Mouse (Mus musculus) myocyte (in vitro differentiated cells): Measurements from ENCODE around the gene Pglyrp2. TPM values are rescaled to one million over a fixed set of nuclear protein-coding genes. Genes with fewer than 3 reads are reported as not detected.

Experiments
- H3K27me3 ChIP-seq: one replicate; pipeline ENCODE4 v1.6.1; 2011; ENCODE audit not compliant: control insufficient read depth, insufficient read depth, insufficient read length
- H3K36me3 ChIP-seq: one replicate; pipeline ENCODE4 v1.6.1; 2011; ENCODE audit not compliant: control insufficient read depth, insufficient read depth
- H3K4me2 ChIP-seq: one replicate; pipeline ENCODE4 v1.6.1; 2011; ENCODE audit warnings: low read depth, control low read depth
- H3K4me3 ChIP-seq: one replicate; pipeline ENCODE4 v1.5.1; 2011; ENCODE audit warnings: mild to moderate bottlenecking, control low read depth, moderate library complexity
- H3K79me2 ChIP-seq: one replicate; pipeline ENCODE4 v1.6.1; 2011; ENCODE audit not compliant: control insufficient read depth, insufficient read depth
- H3ac ChIP-seq: one replicate; pipeline ENCODE4 v1.6.1; 2011; ENCODE audit not compliant: control insufficient read depth, insufficient read length
- CEBPB ChIP-seq: IDR thresholded peaks from 2 replicates; pipeline ENCODE4 v1.6.1; 2011; ENCODE audit warnings: mild to moderate bottlenecking, moderate library complexity; ENCODE audit not compliant: poor library complexity, insufficient read depth, severe bottlenecking
- E2F4 ChIP-seq: IDR thresholded peaks from one replicate; pipeline ENCODE4 v1.6.1; 2011; ENCODE audit warnings: mild to moderate bottlenecking, control low read depth, moderate library complexity; ENCODE audit not compliant: insufficient read depth
- MAX ChIP-seq: IDR thresholded peaks from one replicate; pipeline ENCODE4 v1.6.1; 2011; ENCODE audit warnings: low read depth, mild to moderate bottlenecking, control low read depth
- MYOD1 ChIP-seq, 3 experiments: IDR thresholded peaks; one replicate each; pipeline ENCODE4 v1.6.1; 2011; ENCODE audit warnings: control low read depth in 2 of 3, low read depth in 2 of 3, mild to moderate bottlenecking in 2 of 3, moderate library complexity in 1 of 3; ENCODE audit not compliant: insufficient read length in 2 of 3, control insufficient read depth in 1 of 3
- MYOG ChIP-seq, 3 experiments: IDR thresholded peaks; one replicate each; pipeline ENCODE4 v1.6.1; 2011; ENCODE audit warnings: control low read depth in 2 of 3, low read depth in 2 of 3, mild to moderate bottlenecking in 2 of 3; ENCODE audit not compliant: insufficient read length in 2 of 3, control insufficient read depth in 1 of 3, insufficient read depth in 1 of 3
- POLR2A ChIP-seq: IDR thresholded peaks from one replicate; pipeline ENCODE4 v1.6.1; 2011; ENCODE audit warnings: low read depth, mild to moderate bottlenecking, control low read depth, moderate library complexity; ENCODE audit not compliant: insufficient read length
- POLR2AphosphoS2 ChIP-seq: IDR thresholded peaks from one replicate; pipeline ENCODE4 v1.6.1; 2011; ENCODE audit warnings: low read depth, control low read depth; ENCODE audit not compliant: insufficient read length
- REST ChIP-seq: IDR thresholded peaks from one replicate; pipeline ENCODE4 v1.6.1; 2011; ENCODE audit warnings: mild to moderate bottlenecking, control low read depth, moderate library complexity; ENCODE audit not compliant: insufficient read depth, insufficient read length
- SRF ChIP-seq: IDR thresholded peaks from one replicate; pipeline ENCODE4 v1.6.1; 2011; ENCODE audit warnings: low read depth; ENCODE audit not compliant: control insufficient read depth, insufficient read length
- TCF12 ChIP-seq: IDR thresholded peaks from one replicate; pipeline ENCODE4 v1.6.1; 2011; ENCODE audit warnings: mild to moderate bottlenecking, control low read depth; ENCODE audit not compliant: poor library complexity, insufficient read depth, severe bottlenecking
- TCF3 ChIP-seq: IDR thresholded peaks from one replicate; pipeline ENCODE4 v1.6.1; 2011; ENCODE audit warnings: low read depth, control low read depth; ENCODE audit not compliant: insufficient read length
- USF1 ChIP-seq: IDR thresholded peaks from one replicate; pipeline ENCODE4 v1.6.1; 2011; ENCODE audit warnings: low read depth, mild to moderate bottlenecking, control low read depth, moderate library complexity
- polyA plus RNA-seq: library from polyadenylated mRNA; unstranded; fragments of >200 nt; fragmentation: generic; extraction: Trizol; gene quantifications from one replicate; pipeline ENCODE4 v1.2.1, GENCODE M21; 2012; ENCODE audit warnings: missing spikeins

The Pglyrp2 gene
- polyA plus RNA-seq, 1 experiment, result not detected

DNA sequence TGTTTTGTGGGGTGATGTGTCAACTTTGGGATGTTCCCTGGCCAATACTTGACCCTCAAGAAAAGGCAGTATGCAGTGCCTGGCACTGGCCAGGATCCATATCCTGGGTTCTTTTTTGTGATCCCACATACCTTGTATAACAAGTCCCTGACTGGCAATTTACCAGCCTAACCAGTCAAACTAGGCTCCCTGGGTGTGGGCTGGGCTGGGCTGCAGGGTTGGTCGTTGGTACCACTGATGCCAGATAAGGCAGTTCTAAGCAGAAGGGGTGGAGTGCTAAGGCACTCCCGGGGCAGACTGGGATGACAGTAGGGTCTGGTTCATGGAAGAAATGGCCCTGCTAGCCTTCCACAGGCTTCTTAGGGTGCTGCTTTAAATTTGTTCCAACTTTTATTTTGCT is 31.0 kb upstream of the Pglyrp2 start:
- TF ChIP-seq POLR2AphosphoS2, result no peak
- H3ac ChIP-seq, result no peak overlapping the region
- no peak overlapping the region for H3K4me3 ChIP-seq

DNA sequence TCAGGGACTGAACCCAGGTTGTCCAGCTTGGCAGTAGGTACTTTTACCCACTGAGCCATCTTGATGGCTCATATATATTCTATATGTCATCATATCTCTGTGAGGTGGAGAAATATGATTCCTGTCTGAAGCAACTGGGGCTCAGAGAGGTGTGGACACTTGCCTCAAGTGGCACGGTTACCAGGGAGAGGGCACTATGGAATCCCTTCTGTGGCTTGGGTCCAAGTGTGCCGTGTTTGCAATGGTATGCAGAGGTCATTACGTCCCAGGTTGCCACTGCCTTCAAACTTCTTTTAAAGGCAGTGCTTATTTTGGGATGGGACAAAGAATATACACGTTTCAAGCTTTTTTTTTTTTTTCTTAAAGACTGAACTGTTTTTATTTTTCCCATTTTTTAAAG is 30.2 kb upstream of the Pglyrp2 start:
- Histone ChIP-seq H3K27me3 (peaks cover 19% of the 10 kb centered on the region), H3K4me2 (no peak overlapping the region)
- TF ChIP-seq MYOD1 (IDR thresholded peaks at IDR 0.05; ENCODE audit: control insufficient read depth in 1 of 3, insufficient read length in 2 of 3, low read depth in 2 of 3) (no peak), POLR2A (no peak), E2F4 (no peak), USF1 (no peak), TCF12 (no peak), REST (no peak), SRF (no peak), MAX (no peak), MYOG (IDR thresholded peaks at IDR 0.05; ENCODE audit: control insufficient read depth in 1 of 3, insufficient read depth in 1 of 3, insufficient read length in 2 of 3, low read depth in 2 of 3) (no peak), POLR2AphosphoS2 (no peak), CEBPB (no peak)

More for the DNA sequence above, 31.0 kb upstream of the Pglyrp2 start:
- Histone ChIP-seq H3K79me2 (no peaks in the 10 kb centered on the region), H3K4me2 (no peak overlapping the region), H3K27me3 (peaks cover 19% of the 10 kb centered on the region), H3K36me3 (no peaks in the 10 kb centered on the region)

DNA sequence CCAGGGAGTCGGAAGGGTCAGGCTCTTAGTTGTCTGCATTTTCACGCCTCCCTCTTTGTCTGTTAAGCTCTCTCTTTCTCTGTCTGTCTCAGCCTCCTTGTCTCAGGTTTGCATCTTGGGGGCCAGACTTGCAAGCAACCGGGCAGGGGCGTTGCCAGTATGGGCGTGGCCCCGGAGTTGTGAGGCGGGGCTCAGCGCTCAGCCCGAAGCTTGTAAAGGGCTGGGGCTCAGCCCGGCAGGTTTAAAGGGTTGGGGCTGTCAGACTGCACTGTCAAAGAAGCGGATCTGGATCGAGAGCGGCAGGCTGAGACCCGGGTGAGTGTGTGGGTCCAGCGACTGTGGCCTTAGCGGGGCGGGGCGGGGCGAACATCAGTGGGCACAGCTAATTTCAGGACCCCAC is 28.5 kb upstream of the Pglyrp2 start, which contains the start of gene Cyp4f39:
Gene Cyp4f39, plus strand, starts transcription at position 242 of the 400 bp plus-strand sequence.
- Histone ChIP-seq H3K4me3 (no peak within 1 kb of the TSS), H3K36me3 (no peaks in the 10 kb centered on the region), H3ac (no peak within 1 kb of the TSS), H3K4me2 (no peak within 1 kb of the TSS), H3K79me2 (no peaks in the 10 kb centered on the region), H3K27me3 (peaks cover 19% of the 10 kb centered on the region)
- TF ChIP-seq MYOD1 (IDR thresholded peaks at IDR 0.05; ENCODE audit: control insufficient read depth in 1 of 3, insufficient read length in 2 of 3, low read depth in 2 of 3), result no peak
- no peak for TF ChIP-seq E2F4
- TF ChIP-seq POLR2A, result no peak
- no peak for TF ChIP-seq MAX
- TF ChIP-seq TCF12, result no peak
- TF ChIP-seq MYOG (IDR thresholded peaks at IDR 0.05; ENCODE audit: control insufficient read depth in 1 of 3, insufficient read depth in 1 of 3, insufficient read length in 2 of 3, low read depth in 2 of 3), result no peak
- no peak for TF ChIP-seq POLR2AphosphoS2
- no peak for TF ChIP-seq CEBPB
- TF ChIP-seq USF1, result no peak
- TF ChIP-seq TCF3, result no peak
- no peak for TF ChIP-seq SRF
- TF ChIP-seq REST, result no peak

More for the DNA sequence above, 30.2 kb upstream of the Pglyrp2 start:
- Histone ChIP-seq H3K4me3 (no peak overlapping the region), H3K79me2 (no peaks in the 10 kb centered on the region), H3K36me3 (no peaks in the 10 kb centered on the region), H3ac (no peak overlapping the region)

DNA sequence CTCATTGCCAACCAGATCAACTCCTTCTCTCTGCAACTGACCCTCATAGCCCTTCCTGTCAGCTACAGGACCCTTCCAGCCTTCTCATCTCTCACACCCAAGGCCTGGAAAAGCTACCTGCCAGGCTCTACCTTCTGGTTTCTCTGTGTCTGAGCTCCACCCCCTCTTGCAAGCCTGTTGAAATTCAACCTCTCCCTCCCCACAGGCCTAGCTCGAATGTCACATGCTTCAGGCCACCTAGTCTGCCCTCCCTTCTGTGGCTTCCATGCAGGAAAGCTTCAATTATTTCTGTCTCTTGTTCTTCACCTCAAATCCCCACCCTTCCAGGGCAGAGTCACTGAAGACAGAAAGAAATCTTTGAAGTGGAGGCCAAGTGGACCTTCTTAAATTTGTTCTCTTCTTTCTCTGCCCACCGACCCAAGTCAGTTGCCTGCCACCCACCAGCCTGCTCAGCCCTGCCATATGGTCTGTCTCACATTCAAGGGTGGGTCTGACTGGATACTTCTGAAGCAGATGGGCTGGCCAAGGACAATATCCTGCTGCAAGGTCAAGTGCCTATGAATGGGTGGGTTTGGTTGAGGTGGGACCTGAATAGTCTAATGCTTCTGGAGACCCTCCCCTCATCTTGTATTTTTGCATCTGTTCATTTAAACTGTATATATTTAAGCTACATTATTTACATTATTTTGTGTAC is 27.0 kb upstream of the Pglyrp2 start:
- H3K4me2 ChIP-seq, result no peak overlapping the region
- no peak overlapping the region for H3ac ChIP-seq
- H3K27me3 ChIP-seq, result peaks cover 19% of the 10 kb centered on the region
- no peak for TF ChIP-seq E2F4
- no peak for TF ChIP-seq USF1
- TF ChIP-seq TCF12, result no peak
- TF ChIP-seq TCF3, result no peak
- no peak for TF ChIP-seq REST
- no peak for TF ChIP-seq MYOD1 (IDR thresholded peaks at IDR 0.05; ENCODE audit: control insufficient read depth in 1 of 3, insufficient read length in 2 of 3, low read depth in 2 of 3)
- TF ChIP-seq MYOG (IDR thresholded peaks at IDR 0.05; ENCODE audit: control insufficient read depth in 1 of 3, insufficient read depth in 1 of 3, insufficient read length in 2 of 3, low read depth in 2 of 3), result no peak
- TF ChIP-seq POLR2AphosphoS2, result no peak
- TF ChIP-seq MAX, result no peak
- no peak for TF ChIP-seq CEBPB
- TF ChIP-seq SRF, result no peak
- TF ChIP-seq POLR2A, result no peak
- H3K36me3 ChIP-seq, result no peaks in the 10 kb centered on the region
- H3K4me3 ChIP-seq, result no peak overlapping the region
- no peaks in the 10 kb centered on the region for H3K79me2 ChIP-seq

DNA sequence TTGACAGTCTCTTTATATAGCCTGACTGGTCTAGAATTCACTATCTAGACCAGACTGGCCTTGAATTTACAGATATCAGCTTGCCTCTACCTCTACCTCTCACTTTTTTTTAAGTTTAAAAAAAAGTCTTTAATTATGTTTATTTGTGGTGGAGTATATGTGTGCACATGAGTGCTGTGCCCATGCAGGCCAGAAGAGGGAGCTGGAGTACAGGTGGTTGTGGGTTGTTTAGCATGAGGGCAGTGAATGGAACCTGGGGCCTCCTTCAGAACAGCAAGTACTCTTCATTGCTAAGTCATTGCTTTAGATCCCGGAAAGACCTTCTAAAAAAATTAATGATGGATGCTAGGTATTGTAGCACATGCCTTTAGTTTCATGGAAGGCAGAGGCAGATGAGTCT is 25.1 kb upstream of the Pglyrp2 start:
- Histone ChIP-seq H3K79me2 (no peaks in the 10 kb centered on the region), H3K27me3 (peaks cover 22% of the 10 kb centered on the region), H3ac (no peak overlapping the region), H3K4me2 (no peak overlapping the region), H3K36me3 (no peaks in the 10 kb centered on the region), H3K4me3 (no peak overlapping the region)
- no peak for TF ChIP-seq CEBPB
- no peak for TF ChIP-seq SRF
- TF ChIP-seq MYOG (IDR thresholded peaks at IDR 0.05; ENCODE audit: control insufficient read depth in 1 of 3, insufficient read depth in 1 of 3, insufficient read length in 2 of 3, low read depth in 2 of 3), result no peak
- no peak for TF ChIP-seq TCF12
- no peak for TF ChIP-seq USF1
- TF ChIP-seq MAX, result no peak
- no peak for TF ChIP-seq TCF3
- no peak for TF ChIP-seq E2F4
- no peak for TF ChIP-seq REST
- no peak for TF ChIP-seq POLR2A
- TF ChIP-seq MYOD1 (IDR thresholded peaks at IDR 0.05; ENCODE audit: control insufficient read depth in 1 of 3, insufficient read length in 2 of 3, low read depth in 2 of 3), result no peak
- TF ChIP-seq POLR2AphosphoS2, result no peak
